Mouse (Mus musculus): ENCODE results near the gene Sept9.

DNA sequence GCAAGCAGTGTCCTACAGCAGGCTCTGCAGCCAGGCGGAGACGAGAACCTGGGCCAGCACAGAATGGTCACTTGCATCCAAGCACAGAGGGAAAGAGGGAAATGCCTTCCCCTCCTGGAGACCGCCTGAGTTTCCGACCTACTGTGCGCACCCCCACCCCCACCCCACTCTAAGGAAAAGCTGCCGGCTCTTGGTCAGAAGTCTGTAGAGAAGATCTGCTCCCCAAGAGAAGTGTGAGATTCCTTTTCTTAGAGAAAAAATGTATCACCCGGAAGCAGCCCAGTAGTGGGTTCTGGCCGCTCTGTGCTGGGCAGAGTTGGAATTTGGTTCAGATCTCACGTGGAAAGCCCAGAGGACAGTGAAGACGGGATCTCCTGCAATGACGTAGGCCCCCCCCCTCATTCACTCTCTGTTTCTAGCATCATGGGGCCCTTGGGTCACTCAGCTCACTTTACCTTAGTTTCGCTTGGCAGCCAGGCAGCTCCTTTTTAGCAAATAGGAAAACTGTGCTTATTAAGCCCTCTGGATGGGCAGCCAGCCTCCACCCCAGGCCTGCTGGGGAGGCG is 133.8 kb downstream of the Sept9 start:
- TF ChIP-seq CTCF (IDR thresholded peaks at IDR 0.05; ENCODE audit: low read depth) (no peak), EP300 (IDR thresholded peaks at IDR 0.05; ENCODE audit: low read depth) (no peak)
